In genomic region chr2:49364546-49364945, GRCm38 (mm10) we compare ENCODE assay signal across 31 mouse cellular contexts.
DNase-seq lines count a peak whose midpoint lies in the region; ATAC-seq and TF ChIP-seq lines count a peak whose summit lies in the region.
"Had no signal": no experiment of that assay in that cellular context is flagged by ENCODE, and none has a peak within 500 bp of the region (broad histone marks: within the 10 kb centered on the region; RNA-seq: fewer than 3 reads in every experiment).

No protein-coding gene starts in this region.

- no peaks in the 10 kb centered on the region for H3K27me3 ChIP-seq in stomach, embryonic 15.5 days (replicated peaks)
- no peaks in the 10 kb centered on the region for H3K27me3 ChIP-seq in stomach, postnatal 0 days (ENCODE audit: control insufficient read depth, insufficient read depth, low read length)
- no peaks in the 10 kb centered on the region for H3K27me3 ChIP-seq in limb, embryonic 14.5 days (ENCODE audit: control insufficient read depth, insufficient read depth, low read length)
- H3K27me3 ChIP-seq: heart, embryonic 12.5 days; hindbrain, embryonic 15.5 days; lung, embryonic 15.5 days; Patski had no signal

- TF ChIP-seq EP300 in stomach, postnatal 0 days (optimal IDR thresholded peaks at IDR 0.05): no peak

- peak; percentile 31; the same call in 1 of the 2 replicates for ATAC-seq in stomach, embryonic 15.5 days (ENCODE audit: insufficient read depth, low FRiP score, low read depth)
- no peak for ATAC-seq in stomach, postnatal 0 days (ENCODE audit: low FRiP score, low TSS enrichment)
- ATAC-seq in limb, embryonic 14.5 days (ENCODE audit: low FRiP score, low read depth): 0 out of 2 replicates have a peak, but pooled peaks have one; percentile 30
- ATAC-seq: activated CD4-positive, CD25-positive, alpha-beta regulatory T cell, adult 4 months; CD4-positive, CD25-positive, alpha-beta regulatory T cell, adult 4 months; forebrain, embryonic 16.5 days; inflammation-experienced regulatory T-cells, adult 6 months; midbrain, embryonic 16.5 days; Patski had no signal

- no peak overlapping the region for H3K4me3 ChIP-seq in stomach, embryonic 15.5 days (replicated peaks)
- no peak overlapping the region for H3K4me3 ChIP-seq in stomach, postnatal 0 days (ENCODE audit: low read depth, low read length)
- no peak overlapping the region for H3K4me3 ChIP-seq in limb, embryonic 14.5 days (replicated peaks; ENCODE audit: low read length)
- H3K4me3 ChIP-seq: gastrocnemius, adult 2 months; heart, adult 2 months; heart, embryonic 12.5 days; hindbrain, embryonic 15.5 days; lung, embryonic 15.5 days had no signal

- 45% methylated on average over 5 of the region's 5 CpGs for WGBS in stomach, embryonic 15.5 days
- 35% methylated on average over 5 of the region's 5 CpGs for WGBS in stomach, postnatal 0 days
- 29% methylated on average over 5 of the region's 5 CpGs for WGBS in limb, embryonic 14.5 days

- TF ChIP-seq CTCF in stomach, postnatal 0 days (IDR thresholded peaks at IDR 0.05; ENCODE audit: low read depth): no peak

- no peaks in the 10 kb centered on the region for H3K36me3 ChIP-seq in stomach, embryonic 15.5 days
- H3K36me3 ChIP-seq in stomach, postnatal 0 days (ENCODE audit: control insufficient read depth, insufficient read depth, low read length): no peaks in the 10 kb centered on the region
- H3K36me3 ChIP-seq in limb, embryonic 14.5 days (ENCODE audit: control insufficient read depth, insufficient read depth, low read length): no peaks in the 10 kb centered on the region
- H3K36me3 ChIP-seq: heart, embryonic 12.5 days; hindbrain, embryonic 15.5 days; lung, embryonic 15.5 days had no signal

- intact Hi-C loops in heart, postnatal 36 days (cut with DNase I): no loop called here

- no peak overlapping the region for H3K9ac ChIP-seq in stomach, embryonic 15.5 days
- no peak overlapping the region for H3K9ac ChIP-seq in stomach, postnatal 0 days (ENCODE audit: low read length)
- H3K9ac ChIP-seq in limb, embryonic 14.5 days (ENCODE audit: low read depth, low read length, severe bottlenecking): no peak overlapping the region
- H3K9ac ChIP-seq: heart, embryonic 12.5 days; hindbrain, embryonic 15.5 days; lung, embryonic 15.5 days had no signal

- DNase-seq in stomach, postnatal 0 days (ENCODE audit: low spot score): no peak
- peak; percentile 74 for DNase-seq in ZHBTc4 (ENCODE audit: low read depth, low spot score)
- DNase-seq in limb, embryonic 14.5 days (ENCODE audit: low spot score): no peak
- DNase-seq in T-cell, adult 2 months (ENCODE audit: low spot score): no peak
- no peak for DNase-seq in heart, postnatal 36 days
- no peak for DNase-seq in layer of hippocampus, postnatal 10 days (ENCODE audit: low spot score in 2 of 2)
- DNase-seq: adrenal gland, adult 2 months; cerebellum, adult 8-10 months; cerebellum, postnatal 25 days; embryo, embryonic 11 days; gastrocnemius, adult 2 months; gastrocnemius, postnatal 36 days; heart, adult 2 months; kidney, adult 11 months; kidney, postnatal 14 days; left cerebral cortex, postnatal 4 days; right cerebral cortex, postnatal 25 days; thymus, adult 2 months; thymus, postnatal 4 days had no signal

- no peak overlapping the region for H3K4me2 ChIP-seq in stomach, embryonic 15.5 days
- no peak overlapping the region for H3K4me2 ChIP-seq in stomach, postnatal 0 days (replicated peaks; ENCODE audit: low read depth)
- no peak overlapping the region for H3K4me2 ChIP-seq in limb, embryonic 14.5 days (replicated peaks; ENCODE audit: low read depth, low read length, severe bottlenecking)
- H3K4me2 ChIP-seq: heart, embryonic 12.5 days; hindbrain, embryonic 15.5 days; liver, embryonic 11.5 days; lung, embryonic 15.5 days; midbrain, embryonic 11.5 days had no signal

- no peak for TF ChIP-seq POLR2A in limb, embryonic 14.5 days (IDR thresholded peaks at IDR 0.05; ENCODE audit: borderline replicate concordance, extremely low read depth, insufficient read depth, insufficient read length)

- H3K9me3 ChIP-seq in stomach, embryonic 15.5 days: no peaks in the 10 kb centered on the region
- no peaks in the 10 kb centered on the region for H3K9me3 ChIP-seq in stomach, postnatal 0 days (ENCODE audit: control insufficient read depth, low read length)
- no peaks in the 10 kb centered on the region for H3K9me3 ChIP-seq in limb, embryonic 14.5 days (ENCODE audit: control insufficient read depth, low read length)
- H3K9me3 ChIP-seq: heart, embryonic 12.5 days; hindbrain, embryonic 15.5 days; lung, embryonic 15.5 days had no signal

- no peaks in the 10 kb centered on the region for H3K4me1 ChIP-seq in stomach, embryonic 15.5 days
- no peaks in the 10 kb centered on the region for H3K4me1 ChIP-seq in stomach, postnatal 0 days (replicated peaks; ENCODE audit: control insufficient read depth, insufficient read depth)
- 0 out of 2 replicates have a peak, but pooled peaks cover 4% of the 10 kb centered on the region for H3K4me1 ChIP-seq in limb, embryonic 14.5 days (ENCODE audit: control insufficient read depth, insufficient read depth, low read length)
- H3K4me1 ChIP-seq: hindbrain, embryonic 15.5 days; lung, embryonic 15.5 days had no signal

- H3K27ac ChIP-seq in stomach, embryonic 15.5 days: no peak overlapping the region
- no peak overlapping the region for H3K27ac ChIP-seq in stomach, postnatal 0 days (replicated peaks)
- H3K27ac ChIP-seq in limb, embryonic 14.5 days (replicated peaks; ENCODE audit: low read depth, low read length): no peak overlapping the region
- H3K27ac ChIP-seq: gastrocnemius, adult 2 months; heart, adult 2 months; hindbrain, embryonic 15.5 days; lung, embryonic 15.5 days had no signal
